Mouse (Mus musculus): ENCODE results near the gene Sgtb. TPM values are rescaled to one million over a fixed set of nuclear protein-coding genes. Genes with fewer than 3 reads are reported as not detected.

Gene Sgtb
- polyA plus RNA-seq, 1 experiment from 2014 or later: 6.0 TPM

- no peak overlapping the region for H3K9ac ChIP-seq
- WGBS: 72% methylated on average over 12 of the region's 12 CpGs
- H3K4me1 ChIP-seq: no peaks in the 10 kb centered on the region
- no peaks in the 10 kb centered on the region for H3K36me3 ChIP-seq
- H3K4me3 ChIP-seq (replicated peaks): no peak overlapping the region
- no peaks in the 10 kb centered on the region for H3K9me3 ChIP-seq
- H3K27ac ChIP-seq: no peak overlapping the region
- no peak overlapping the region for H3K4me2 ChIP-seq
- no peaks in the 10 kb centered on the region for H3K27me3 ChIP-seq (replicated peaks)
- ATAC-seq (ENCODE audit: insufficient read depth, low FRiP score, low read depth): no peak
These were observed 2.8 kb downstream of the Sgtb start for GRCm38 (mm10) chr13:104112266-104112900.

- Histone ChIP-seq H3K4me1 (no peaks in the 10 kb centered on the region), H3K4me3 (replicated peaks) (no peak overlapping the region), H3K27me3 (replicated peaks) (no peaks in the 10 kb centered on the region), H3K27ac (no peak overlapping the region), H3K9ac (no peak overlapping the region), H3K4me2 (no peak overlapping the region), H3K36me3 (no peaks in the 10 kb centered on the region), H3K9me3 (no peaks in the 10 kb centered on the region)
- 92% methylated on average over 4 of the region's 4 CpGs for WGBS
- ATAC-seq (ENCODE audit: insufficient read depth, low FRiP score, low read depth): no peak
These were observed 4.2 kb downstream of the Sgtb start for GRCm38 (mm10) chr13:104113782-104114181.

GRCm38 (mm10) chr13:104114827-104115226 lies 5.3 kb downstream of the Sgtb start:
- Histone ChIP-seq H3K27me3 (replicated peaks) (no peaks in the 10 kb centered on the region), H3K9me3 (no peaks in the 10 kb centered on the region), H3K27ac (no peak overlapping the region), H3K4me1 (no peaks in the 10 kb centered on the region), H3K9ac (no peak overlapping the region), H3K36me3 (no peaks in the 10 kb centered on the region), H3K4me2 (no peak overlapping the region), H3K4me3 (replicated peaks) (no peak overlapping the region)
- ATAC-seq (ENCODE audit: insufficient read depth, low FRiP score, low read depth): no peak
- WGBS: 91% methylated on average over 2 of the region's 2 CpGs

GRCm38 (mm10) chr13:104122078-104122840 lies 12.7 kb downstream of the Sgtb start:
- ATAC-seq (ENCODE audit: insufficient read depth, low FRiP score, low read depth): no peak
- 43% methylated on average over 17 of the region's 17 CpGs for WGBS
- no peaks in the 10 kb centered on the region for H3K27me3 ChIP-seq (replicated peaks)
- H3K9ac ChIP-seq: no peak overlapping the region
- no peaks in the 10 kb centered on the region for H3K36me3 ChIP-seq
- H3K27ac ChIP-seq: no peak overlapping the region
- H3K4me1 ChIP-seq: no peaks in the 10 kb centered on the region; the same call in 1 of the 2 replicates
- no peak overlapping the region for H3K4me3 ChIP-seq (replicated peaks)
- peak overlapping the region; percentile 19; the same call in 1 of the 2 replicates for H3K4me2 ChIP-seq
- H3K9me3 ChIP-seq: no peaks in the 10 kb centered on the region

GRCm38 (mm10) chr13:104123662-104124381 lies 14.3 kb downstream of the Sgtb start:
- 86% methylated on average over 20 of the region's 20 CpGs for WGBS
- no peak overlapping the region for H3K27ac ChIP-seq
- H3K9me3 ChIP-seq: no peaks in the 10 kb centered on the region
- no peak overlapping the region for H3K4me2 ChIP-seq
- no peak overlapping the region for H3K9ac ChIP-seq
- H3K36me3 ChIP-seq: no peaks in the 10 kb centered on the region
- H3K4me3 ChIP-seq (replicated peaks): no peak overlapping the region
- no peaks in the 10 kb centered on the region for H3K27me3 ChIP-seq (replicated peaks)
- no peak for ATAC-seq (ENCODE audit: insufficient read depth, low FRiP score, low read depth)
- H3K4me1 ChIP-seq: no peaks in the 10 kb centered on the region; the same call in 1 of the 2 replicates

GRCm38 (mm10) chr13:104132561-104132960 lies 23.0 kb downstream of the Sgtb start:
- Histone ChIP-seq H3K27me3 (replicated peaks) (no peaks in the 10 kb centered on the region), H3K36me3 (0 out of 2 replicates have a peak, but pooled peaks cover 2% of the 10 kb centered on the region), H3K4me2 (no peak overlapping the region), H3K27ac (no peak overlapping the region), H3K9me3 (no peaks in the 10 kb centered on the region), H3K9ac (no peak overlapping the region), H3K4me3 (replicated peaks) (no peak overlapping the region), H3K4me1 (no peaks in the 10 kb centered on the region)
- WGBS: 79% methylated on average over 2 of the region's 2 CpGs
- ATAC-seq (ENCODE audit: insufficient read depth, low FRiP score, low read depth): no peak

- no peaks in the 10 kb centered on the region for H3K9me3 ChIP-seq
- ATAC-seq (ENCODE audit: insufficient read depth, low FRiP score, low read depth): no peak
- 0 out of 2 replicates have a peak, but pooled peaks cover 2% of the 10 kb centered on the region for H3K36me3 ChIP-seq
- H3K27me3 ChIP-seq (replicated peaks): no peaks in the 10 kb centered on the region
- WGBS: 80% methylated on average over 4 of the region's 4 CpGs
- no peak overlapping the region for H3K27ac ChIP-seq
- no peak overlapping the region for H3K9ac ChIP-seq
- no peaks in the 10 kb centered on the region for H3K4me1 ChIP-seq
- H3K4me3 ChIP-seq (replicated peaks): no peak overlapping the region
- no peak overlapping the region for H3K4me2 ChIP-seq
These were observed 25.1 kb downstream of the Sgtb start for GRCm38 (mm10) chr13:104134510-104135085.

GRCm38 (mm10) chr13:104139369-104140209 lies 30.0 kb downstream of the Sgtb start:
- H3K27ac ChIP-seq: peak overlapping the region; percentile 37; the same call in 1 of the 2 replicates
- ATAC-seq (ENCODE audit: insufficient read depth, low FRiP score, low read depth): peak; percentile 58; the same call in 1 of the 2 replicates
- H3K9me3 ChIP-seq: no peaks in the 10 kb centered on the region
- 28% methylated on average over 13 of the region's 13 CpGs for WGBS
- no peaks in the 10 kb centered on the region for H3K4me1 ChIP-seq
- H3K36me3 ChIP-seq: peaks cover 18% of the 10 kb centered on the region; the same call in 1 of the 2 replicates
- peak overlapping the region; percentile 34; the same call in 1 of the 2 replicates for H3K4me2 ChIP-seq
- no peak overlapping the region for H3K9ac ChIP-seq
- H3K27me3 ChIP-seq (replicated peaks): no peaks in the 10 kb centered on the region
- no peak overlapping the region for H3K4me3 ChIP-seq (replicated peaks)

GRCm38 (mm10) chr13:104144871-104145270 lies 35.3 kb downstream of the Sgtb start:
- ATAC-seq (ENCODE audit: insufficient read depth, low FRiP score, low read depth): no peak
- Histone ChIP-seq H3K4me3 (replicated peaks) (no peak overlapping the region), H3K27ac (no peak overlapping the region), H3K4me2 (no peak overlapping the region), H3K9me3 (no peaks in the 10 kb centered on the region), H3K27me3 (replicated peaks) (no peaks in the 10 kb centered on the region), H3K9ac (no peak overlapping the region), H3K36me3 (peaks cover 44% of the 10 kb centered on the region), H3K4me1 (no peaks in the 10 kb centered on the region)
- 78% methylated on average over 9 of the region's 9 CpGs for WGBS

- H3K27ac ChIP-seq: no peak overlapping the region
- peaks cover 42% of the 10 kb centered on the region for H3K36me3 ChIP-seq
- H3K9me3 ChIP-seq: no peaks in the 10 kb centered on the region
- 90% methylated on average over 3 of the region's 3 CpGs for WGBS
- no peaks in the 10 kb centered on the region for H3K27me3 ChIP-seq (replicated peaks)
- no peak overlapping the region for H3K4me2 ChIP-seq
- H3K4me1 ChIP-seq: no peaks in the 10 kb centered on the region
- no peak for ATAC-seq (ENCODE audit: insufficient read depth, low FRiP score, low read depth)
- H3K4me3 ChIP-seq (replicated peaks): no peak overlapping the region
- no peak overlapping the region for H3K9ac ChIP-seq
These were observed 36.1 kb downstream of the Sgtb start for GRCm38 (mm10) chr13:104145646-104146045.

GRCm38 (mm10) chr13:104154180-104154579 lies 44.6 kb downstream of the Sgtb start:
- Histone ChIP-seq H3K27ac (no peak overlapping the region), H3K9ac (no peak overlapping the region), H3K9me3 (no peaks in the 10 kb centered on the region), H3K4me1 (no peaks in the 10 kb centered on the region), H3K36me3 (peaks cover 13% of the 10 kb centered on the region; the same call in 1 of the 2 replicates), H3K4me2 (no peak overlapping the region), H3K4me3 (replicated peaks) (no peak overlapping the region), H3K27me3 (replicated peaks) (no peaks in the 10 kb centered on the region)
- 94% methylated on average over 5 of the region's 5 CpGs for WGBS
- ATAC-seq (ENCODE audit: insufficient read depth, low FRiP score, low read depth): no peak

Measured in stomach, embryonic 15.5 days (tissue).